Mouse (Mus musculus) heart, adult 2 months (tissue): ENCODE data around the gene Slc25a21. TPM values are rescaled to one million over a fixed set of nuclear protein-coding genes. Genes with fewer than 3 reads are reported as not detected.

ENCODE experiments used
- DNase-seq, 2 experiments: peaks; one replicate each; pipeline ENCODE4 v3.0.0; 2021
- H3K27ac ChIP-seq: fragments of 200-600 bp; 2 replicates; pipeline ENCODE4 v1.8.1; 2022
- H3K27me3 ChIP-seq: fragments of 200-500 bp; 2 replicates; pipeline ENCODE4 v1.6.1; 2012; ENCODE audit warnings: mild to moderate bottlenecking, low read length, inconsistent platforms, mixed read lengths; ENCODE audit not compliant: control insufficient read depth, insufficient read depth
- H3K36me3 ChIP-seq: fragments of 200-500 bp; 2 replicates; pipeline ENCODE4 v1.6.1; 2012; ENCODE audit warnings: low read length, inconsistent platforms; ENCODE audit not compliant: control insufficient read depth, insufficient read depth
- H3K4me1 ChIP-seq: fragments of 200-500 bp; 2 replicates; pipeline ENCODE4 v1.6.1; 2011; ENCODE audit warnings: low read length; ENCODE audit not compliant: control insufficient read depth, insufficient read depth
- H3K4me3 ChIP-seq: fragments of 200-600 bp; 2 replicates; pipeline ENCODE4 v1.8.1; 2022
- H3K79me2 ChIP-seq: fragments of 200-500 bp; replicated peaks from 2 replicates; pipeline ENCODE4 v1.6.1; 2012; ENCODE audit warnings: mild to moderate bottlenecking, inconsistent platforms, low read length, moderate library complexity, mixed read lengths; ENCODE audit not compliant: control insufficient read depth, insufficient read depth
- H3K9ac ChIP-seq: fragments of 200-500 bp; 2 replicates; pipeline ENCODE4 v1.6.1; 2012; ENCODE audit warnings: low read depth, mild to moderate bottlenecking, control low read depth, inconsistent platforms, low read length, mixed read lengths
- CTCF ChIP-seq: fragments of 200-600 bp; IDR thresholded peaks from 2 replicates; pipeline ENCODE4 v1.8.1; 2022; ENCODE audit warnings: antibody characterized with exemption, mild to moderate bottlenecking, moderate library complexity
- EP300 ChIP-seq: fragments of 200-500 bp; IDR thresholded peaks from 2 replicates; pipeline ENCODE4 v1.6.1; 2011; ENCODE audit warnings: low read depth, low read length, control low read depth; ENCODE audit not compliant: insufficient read depth
- POLR2A ChIP-seq: fragments of 200-500 bp; IDR thresholded peaks from 2 replicates; pipeline ENCODE4 v1.6.1; 2011; ENCODE audit warnings: mild to moderate bottlenecking, low read depth, low read length, control low read depth; ENCODE audit not compliant: insufficient read depth
- WGBS: fragments of 180-500 bp; shearing (Covaris S2); methylation state at CpG from one replicate; pipeline ENCODE4 v1.1.7; 2018; 5-methylcytosine and 5-hydroxymethylcytosine counted together
- intact Hi-C: fragments of 180-260 bp; cut with DNase I; formaldehyde crosslinking; loops from one replicate; pipeline ENCODE4 v1.15.1; 2025
- polyA plus RNA-seq: library from polyadenylated mRNA; depleted of rRNA; stranded (reverse); fragments of >200 nt; gene quantifications from 2 replicates; pipeline ENCODE4 v1.2.3, GENCODE M21; 2012
- total RNA-seq, 2 experiments: library from RNA; stranded (reverse); gene quantifications; 2 replicates each; pipeline ENCODE4 v1.2.3; 2021

Gene Slc25a21
- total and polyA plus RNA-seq, 3 experiments = 0.06 to 0.66 (median 0.34) TPM

DNA sequence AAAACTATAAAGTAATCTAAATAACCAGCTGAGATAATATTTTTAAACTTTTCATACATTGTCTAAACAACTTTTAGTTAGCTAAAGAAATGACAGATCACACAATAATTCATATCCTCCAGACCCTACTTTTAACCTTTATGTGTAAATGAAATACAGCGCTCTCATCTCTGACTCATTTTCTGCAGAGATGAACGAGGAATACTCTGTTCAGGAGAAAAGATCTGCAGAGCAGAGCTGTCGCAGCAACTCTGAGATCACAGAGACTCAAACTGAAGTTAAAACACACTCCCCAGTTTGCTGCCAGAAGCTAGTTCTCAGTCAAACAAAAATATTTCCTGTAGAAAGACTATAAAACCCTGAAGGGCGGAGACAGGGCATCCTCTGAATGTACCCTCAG lies 177.5 kb downstream of the Slc25a21 start:
- intact Hi-C loops = no loop called here
- no peaks in the 10 kb centered on the region for H3K36me3 ChIP-seq
- no peak overlapping the region for H3K27ac ChIP-seq
- no peak overlapping the region for H3K9ac ChIP-seq
- H3K4me3 ChIP-seq = no peak overlapping the region
- no peak for DNase-seq
- H3K79me2 ChIP-seq = no peaks in the 10 kb centered on the region
- no peaks in the 10 kb centered on the region for H3K4me1 ChIP-seq
- no peaks in the 10 kb centered on the region for H3K27me3 ChIP-seq
- 68% methylated on average over 4 of the region's 4 CpGs for WGBS
- TF ChIP-seq POLR2A (no peak), CTCF (no peak), EP300 (no peak)

DNA sequence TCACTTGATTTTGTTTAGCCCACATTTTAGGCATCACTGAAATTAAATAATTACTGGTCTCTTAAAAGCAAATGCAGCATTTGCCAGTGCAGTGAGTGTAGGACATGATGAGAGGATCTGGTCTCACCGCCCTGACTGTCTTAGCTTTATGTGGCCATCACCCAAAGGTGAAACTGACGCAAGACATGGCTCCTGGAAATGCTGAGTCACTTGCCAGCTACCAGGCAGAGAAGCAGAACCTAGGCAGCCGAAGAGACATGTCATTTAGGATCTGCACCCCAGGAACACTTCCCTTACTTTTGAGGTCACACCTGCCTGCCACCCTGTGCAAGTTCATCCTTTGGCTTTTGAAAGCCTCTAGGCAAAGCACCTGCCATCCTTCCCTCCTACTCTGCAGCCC lies 180.4 kb downstream of the Slc25a21 start:
- no peaks in the 10 kb centered on the region for H3K4me1 ChIP-seq
- H3K27me3 ChIP-seq = no peaks in the 10 kb centered on the region
- intact Hi-C loops = no loop called here
- H3K27ac ChIP-seq = no peak overlapping the region
- no peak overlapping the region for H3K4me3 ChIP-seq
- no peaks in the 10 kb centered on the region for H3K36me3 ChIP-seq
- WGBS = 62% methylated on average over 3 of the region's 3 CpGs
- no peak overlapping the region for H3K9ac ChIP-seq
- H3K79me2 ChIP-seq = no peaks in the 10 kb centered on the region
- TF ChIP-seq POLR2A = no peak
- no peak for DNase-seq

DNA sequence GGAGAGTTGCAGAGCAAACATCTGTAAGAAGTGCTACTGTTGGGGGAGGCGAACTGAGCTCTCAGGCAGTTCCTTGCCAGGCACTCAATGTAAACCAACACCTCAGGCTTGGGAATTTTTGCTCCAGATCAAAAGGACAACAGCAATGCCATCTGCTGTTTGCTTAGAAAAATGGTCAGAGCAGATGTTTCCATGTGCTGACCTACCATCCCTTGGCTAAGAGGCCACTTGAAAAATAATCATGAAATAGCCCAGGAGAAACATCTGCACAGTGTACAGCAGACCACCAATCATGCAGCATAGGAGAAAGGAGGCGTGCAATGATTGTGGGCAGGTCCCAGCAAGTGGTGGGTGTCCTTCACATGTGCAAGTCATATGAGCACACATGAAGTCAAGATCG lies 180.9 kb downstream of the Slc25a21 start:
- H3K36me3 ChIP-seq = no peaks in the 10 kb centered on the region
- no peaks in the 10 kb centered on the region for H3K79me2 ChIP-seq
- TF ChIP-seq CTCF = no peak
- no peak for TF ChIP-seq EP300
- H3K4me3 ChIP-seq = no peak overlapping the region
- no peak overlapping the region for H3K27ac ChIP-seq
- no peaks in the 10 kb centered on the region for H3K27me3 ChIP-seq
- no peak for DNase-seq
- H3K4me1 ChIP-seq = no peaks in the 10 kb centered on the region
- WGBS = 69% methylated on average over 3 of the region's 3 CpGs
- intact Hi-C loops = no loop called here
- H3K9ac ChIP-seq = no peak overlapping the region

DNA sequence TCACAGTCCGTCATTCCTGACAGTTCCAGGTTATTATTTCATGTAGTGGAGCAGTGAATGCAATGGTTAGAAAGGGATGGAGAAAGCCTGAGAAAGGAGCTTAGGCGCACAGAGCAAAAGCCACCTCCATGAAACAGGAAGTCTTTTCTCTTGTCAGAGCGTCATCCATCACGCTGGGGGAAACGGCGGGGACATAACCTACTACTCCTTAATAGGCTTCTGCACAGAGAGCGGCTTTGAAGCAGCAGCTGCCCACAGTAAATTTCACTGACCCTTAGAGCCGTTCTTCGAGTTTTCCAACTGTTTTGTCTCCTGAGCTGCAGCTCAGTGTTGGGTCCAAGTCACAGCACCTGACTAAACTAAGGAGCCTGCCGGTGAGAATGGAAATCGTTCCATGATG lies 188.3 kb downstream of the Slc25a21 start:
- no peak for DNase-seq
- TF ChIP-seq POLR2A (no peak), EP300 (no peak), CTCF (no peak)
- no peaks in the 10 kb centered on the region for H3K27me3 ChIP-seq
- H3K4me1 ChIP-seq = no peaks in the 10 kb centered on the region
- no peaks in the 10 kb centered on the region for H3K79me2 ChIP-seq
- intact Hi-C loops = no loop called here
- H3K9ac ChIP-seq = no peak overlapping the region
- no peak overlapping the region for H3K27ac ChIP-seq
- no peak overlapping the region for H3K4me3 ChIP-seq
- WGBS = 50% methylated on average over 11 of the region's 11 CpGs
- no peaks in the 10 kb centered on the region for H3K36me3 ChIP-seq

GRCm38 (mm10) chr12:56986049-56986448 lies 211.2 kb downstream of the Slc25a21 start:
- Histone ChIP-seq H3K9ac (no peak overlapping the region), H3K79me2 (no peaks in the 10 kb centered on the region), H3K4me3 (no peak overlapping the region), H3K27ac (no peak overlapping the region), H3K27me3 (no peaks in the 10 kb centered on the region), H3K36me3 (no peaks in the 10 kb centered on the region), H3K4me1 (no peaks in the 10 kb centered on the region)
- TF ChIP-seq CTCF = peak; percentile 97
- 0 out of 2 replicates have a peak, but pooled peaks have one; percentile 43 for TF ChIP-seq EP300
- no peak for TF ChIP-seq POLR2A
- WGBS = 8% methylated on average over 5 of the region's 5 CpGs
- intact Hi-C loops = loop anchor here (5.0 kb wide), 3 partner anchors 201 to 399 kb away; no protein-coding TSS in a partner anchor
- peak; percentile 6 to 29 for DNase-seq

DNA sequence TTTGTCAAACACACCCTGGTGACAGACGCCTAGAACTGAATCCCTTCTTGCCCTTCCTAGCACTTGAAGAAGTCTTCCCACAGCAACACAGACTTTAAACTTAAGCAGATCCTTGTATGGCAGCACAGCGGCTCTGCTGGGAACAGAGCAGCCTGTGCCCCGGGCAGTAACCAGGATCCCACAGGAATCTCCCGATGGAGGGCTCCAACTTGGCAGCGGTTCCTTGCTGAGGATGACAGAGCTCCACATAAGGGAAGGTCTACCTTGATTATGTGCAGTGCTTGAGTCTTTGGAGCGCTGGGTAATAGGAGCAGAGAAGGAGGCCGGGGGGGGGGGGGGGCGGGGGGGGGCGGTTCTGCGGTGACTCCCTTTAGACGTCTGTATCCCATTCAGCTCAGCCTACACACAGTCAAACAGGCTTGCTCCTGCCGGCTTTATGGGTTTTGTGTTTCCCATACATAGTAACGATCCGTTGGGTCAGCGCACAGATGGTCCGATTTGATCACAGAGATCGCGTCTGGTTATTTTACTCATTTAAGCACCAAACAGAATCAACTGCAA lies 215.1 kb downstream of the Slc25a21 start:
- no peak overlapping the region for H3K4me3 ChIP-seq
- intact Hi-C loops = no loop called here
- no peaks in the 10 kb centered on the region for H3K4me1 ChIP-seq

More for the DNA sequence above, 215.1 kb downstream of the Slc25a21 start:
- no peaks in the 10 kb centered on the region for H3K27me3 ChIP-seq
- 73% methylated on average over 17 of the region's 18 CpGs for WGBS
- no peaks in the 10 kb centered on the region for H3K79me2 ChIP-seq
- no peak overlapping the region for H3K9ac ChIP-seq
- TF ChIP-seq EP300 = no peak
- no peak for TF ChIP-seq CTCF
- TF ChIP-seq POLR2A = no peak
- H3K27ac ChIP-seq = no peak overlapping the region
- no peak for DNase-seq
- H3K36me3 ChIP-seq = no peaks in the 10 kb centered on the region
